Mouse (Mus musculus) ES-Bruce4 (cell line): ENCODE data around the gene Ppargc1a. TPM values are rescaled to one million over a fixed set of nuclear protein-coding genes. Genes with fewer than 3 reads are reported as not detected.

ENCODE experiments used
- H3K27ac ChIP-seq: 2 replicates; pipeline ENCODE4 v1.5.1; 2012; ENCODE audit warnings: low read length, inconsistent platforms; ENCODE audit not compliant: insufficient read depth
- H3K27me3 ChIP-seq: 2 replicates; pipeline ENCODE4 v1.6.1; 2012; ENCODE audit warnings: mild to moderate bottlenecking, low read length, inconsistent platforms; ENCODE audit not compliant: control insufficient read depth, poor library complexity, insufficient read depth, severe bottlenecking
- H3K36me3 ChIP-seq: 2 replicates; pipeline ENCODE4 v1.6.1; 2012; ENCODE audit warnings: inconsistent platforms, mild to moderate bottlenecking, low read length, moderate library complexity; ENCODE audit not compliant: control insufficient read depth, poor library complexity, insufficient read depth, severe bottlenecking
- H3K4me1 ChIP-seq: one replicate; pipeline ENCODE4 v1.8.1; 2011; ENCODE audit warnings: low read length; ENCODE audit not compliant: control insufficient read depth, insufficient read depth
- H3K4me3 ChIP-seq: 2 replicates; pipeline ENCODE4 v1.5.1; 2011; ENCODE audit warnings: low read depth, mild to moderate bottlenecking, low read length
- H3K9ac ChIP-seq: 2 replicates; pipeline ENCODE4 v1.6.1; 2012; ENCODE audit warnings: low read depth, mild to moderate bottlenecking, inconsistent platforms; ENCODE audit not compliant: poor library complexity, severe bottlenecking
- H3K9me3 ChIP-seq: replicated peaks from 2 replicates; pipeline ENCODE4 v1.6.1; 2012; ENCODE audit warnings: mild to moderate bottlenecking, low read length, inconsistent platforms; ENCODE audit not compliant: control insufficient read depth, poor library complexity, insufficient read depth, severe bottlenecking
- CTCF ChIP-seq: IDR thresholded peaks from one replicate; pipeline ENCODE4 v1.8.1; 2011; ENCODE audit warnings: low read depth, low read length
- EP300 ChIP-seq: IDR thresholded peaks from 2 replicates; pipeline ENCODE4 v1.6.1; 2011; ENCODE audit warnings: low read depth, low read length; ENCODE audit not compliant: insufficient read depth
- POLR2A ChIP-seq: IDR thresholded peaks from one replicate; pipeline ENCODE4 v1.8.1; 2011; ENCODE audit warnings: low read length; ENCODE audit not compliant: insufficient read depth
- polyA plus RNA-seq: library from polyadenylated mRNA; stranded (reverse); fragments of >200 nt; gene quantifications from 2 replicates; pipeline ENCODE4 v1.2.4, GENCODE M21; 2011; ENCODE audit warnings: low read depth; ENCODE audit not compliant: missing spikeins, insufficient read depth, insufficient read length

Gene Ppargc1a
- polyA plus RNA-seq, 1 experiment = not detected

DNA sequence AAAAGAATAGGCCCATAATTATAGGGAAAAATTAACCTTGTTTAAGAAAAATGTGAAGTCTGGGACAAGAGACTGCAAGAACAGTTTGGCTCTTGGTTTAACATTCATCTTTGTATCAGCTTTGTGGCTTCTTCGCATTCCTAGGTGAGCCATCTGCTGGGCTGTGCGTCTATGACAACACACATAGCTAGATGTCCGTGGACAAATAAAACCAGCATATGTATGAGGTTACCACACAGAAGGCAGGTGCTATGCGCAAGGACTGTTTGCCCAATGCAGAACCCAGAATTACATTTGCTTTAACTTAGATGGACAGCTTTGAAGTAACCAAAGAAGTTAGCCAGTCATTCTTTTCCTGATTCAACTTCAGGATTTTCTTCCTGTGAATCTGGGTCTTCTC lies 26.7 kb downstream of the Ppargc1a start:
- Histone ChIP-seq H3K4me1 (no peaks in the 10 kb centered on the region), H3K27ac (no peak overlapping the region), H3K9ac (no peak overlapping the region), H3K36me3 (no peaks in the 10 kb centered on the region), H3K4me3 (no peak overlapping the region), H3K9me3 (no peaks in the 10 kb centered on the region), H3K27me3 (no peaks in the 10 kb centered on the region)
- TF ChIP-seq POLR2A (no peak), EP300 (no peak), CTCF (no peak)

GRCm38 (mm10) chr5:51539563-51539962 lies 28.0 kb downstream of the Ppargc1a start:
- Histone ChIP-seq H3K4me1 (no peaks in the 10 kb centered on the region), H3K36me3 (no peaks in the 10 kb centered on the region), H3K27me3 (no peaks in the 10 kb centered on the region), H3K4me3 (no peak overlapping the region), H3K27ac (no peak overlapping the region), H3K9ac (no peak overlapping the region), H3K9me3 (no peaks in the 10 kb centered on the region)
- TF ChIP-seq EP300 (no peak), POLR2A (no peak), CTCF (no peak)

DNA sequence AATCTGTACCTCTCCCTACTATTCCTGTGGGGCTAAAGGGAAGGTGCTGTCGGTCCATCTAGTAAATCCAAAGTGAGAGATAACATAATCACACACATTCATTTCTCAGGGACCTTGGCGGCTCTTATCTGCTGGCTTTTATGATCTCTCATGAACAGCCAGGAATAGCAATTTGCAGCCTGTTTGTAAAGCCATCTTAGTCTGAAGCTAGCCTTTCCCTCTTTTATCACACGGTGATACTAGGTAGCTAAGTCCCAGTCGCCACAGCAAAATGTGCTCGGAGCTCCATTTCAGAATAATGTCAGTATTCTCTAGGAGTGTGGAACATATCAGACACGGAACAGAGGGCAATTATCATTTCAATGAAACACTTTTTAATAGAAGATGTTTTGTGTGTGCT lies 29.2 kb downstream of the Ppargc1a start:
- Histone ChIP-seq H3K27ac (no peak overlapping the region), H3K27me3 (no peaks in the 10 kb centered on the region), H3K36me3 (no peaks in the 10 kb centered on the region), H3K4me1 (no peaks in the 10 kb centered on the region), H3K9ac (no peak overlapping the region), H3K4me3 (no peak overlapping the region), H3K9me3 (no peaks in the 10 kb centered on the region)
- no peak for TF ChIP-seq EP300

DNA sequence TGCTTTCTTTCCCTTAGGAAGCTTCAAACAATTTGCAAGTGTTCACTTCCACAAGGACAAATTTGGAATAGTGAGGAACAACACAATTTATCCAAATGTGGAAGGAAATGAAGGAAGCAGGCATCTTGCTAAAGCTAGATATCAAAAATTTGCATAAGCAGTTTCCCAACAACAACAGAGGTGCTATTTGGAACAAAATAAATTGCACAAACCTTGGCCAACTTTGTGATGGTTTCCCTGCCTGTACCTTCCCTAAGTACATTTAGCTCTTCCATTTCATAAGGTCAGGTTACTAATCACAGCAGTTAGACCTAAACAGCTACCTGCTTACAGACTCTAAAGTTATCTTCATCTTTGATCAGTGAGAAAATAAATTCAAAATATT lies 29.9 kb downstream of the Ppargc1a start:
- TF ChIP-seq POLR2A = no peak
- TF ChIP-seq CTCF = no peak
- TF ChIP-seq EP300 = no peak
- no peaks in the 10 kb centered on the region for H3K9me3 ChIP-seq
- no peaks in the 10 kb centered on the region for H3K36me3 ChIP-seq
- H3K4me1 ChIP-seq = no peaks in the 10 kb centered on the region
- no peak overlapping the region for H3K4me3 ChIP-seq
- H3K27ac ChIP-seq = no peak overlapping the region
- H3K27me3 ChIP-seq = no peaks in the 10 kb centered on the region
- H3K9ac ChIP-seq = no peak overlapping the region

DNA sequence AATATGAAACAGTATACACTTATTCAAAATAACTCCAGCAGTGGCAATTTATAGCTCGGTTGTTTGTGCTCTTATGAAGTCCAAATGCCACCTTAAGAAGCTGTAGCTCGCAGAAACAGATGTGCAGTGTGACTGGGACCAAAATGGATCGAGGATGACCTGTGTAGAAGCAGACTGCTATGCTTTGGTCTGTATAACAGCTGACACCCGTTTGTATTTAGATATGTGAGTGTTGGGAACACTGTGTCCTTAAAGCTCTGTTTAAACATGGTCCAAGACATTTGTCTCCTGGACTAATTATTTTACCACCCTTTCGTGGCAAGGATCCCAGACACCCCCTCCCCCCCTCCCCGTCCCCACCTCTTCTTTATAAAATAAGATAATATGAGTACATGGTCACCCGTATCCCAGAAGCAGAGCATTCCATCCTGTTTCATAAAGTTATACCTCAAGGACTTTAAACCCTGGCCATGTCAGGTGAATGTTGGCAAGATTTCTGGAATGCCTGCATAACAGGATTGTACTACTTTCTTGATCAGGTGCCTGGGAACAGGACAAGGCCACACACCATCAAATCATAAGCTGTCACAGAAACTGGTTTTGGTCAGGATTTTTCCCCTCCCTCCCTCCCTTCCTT lies 30.4 kb downstream of the Ppargc1a start:
- Histone ChIP-seq H3K9me3 (no peaks in the 10 kb centered on the region), H3K4me3 (no peak overlapping the region), H3K27me3 (no peaks in the 10 kb centered on the region), H3K36me3 (no peaks in the 10 kb centered on the region), H3K27ac (no peak overlapping the region), H3K9ac (no peak overlapping the region), H3K4me1 (no peaks in the 10 kb centered on the region)
- TF ChIP-seq EP300 (no peak), POLR2A (no peak), CTCF (no peak)

- Histone ChIP-seq H3K9ac (no peak overlapping the region), H3K27me3 (no peaks in the 10 kb centered on the region), H3K4me3 (no peak overlapping the region), H3K9me3 (no peaks in the 10 kb centered on the region), H3K27ac (no peak overlapping the region), H3K36me3 (no peaks in the 10 kb centered on the region), H3K4me1 (no peaks in the 10 kb centered on the region)
- no peak for TF ChIP-seq EP300
- TF ChIP-seq CTCF = no peak
- TF ChIP-seq POLR2A = no peak
Measured at GRCm38 (mm10) chr5:51534456-51534855, 33.1 kb downstream of the Ppargc1a start.
